Mouse (Mus musculus): ENCODE data around the gene Cstl1. TPM values are rescaled to one million over a fixed set of nuclear protein-coding genes. Genes with fewer than 3 reads are reported as not detected.

Gene Cstl1
- polyA plus RNA-seq, 1 experiment from 2014 or later, result not detected

DNA sequence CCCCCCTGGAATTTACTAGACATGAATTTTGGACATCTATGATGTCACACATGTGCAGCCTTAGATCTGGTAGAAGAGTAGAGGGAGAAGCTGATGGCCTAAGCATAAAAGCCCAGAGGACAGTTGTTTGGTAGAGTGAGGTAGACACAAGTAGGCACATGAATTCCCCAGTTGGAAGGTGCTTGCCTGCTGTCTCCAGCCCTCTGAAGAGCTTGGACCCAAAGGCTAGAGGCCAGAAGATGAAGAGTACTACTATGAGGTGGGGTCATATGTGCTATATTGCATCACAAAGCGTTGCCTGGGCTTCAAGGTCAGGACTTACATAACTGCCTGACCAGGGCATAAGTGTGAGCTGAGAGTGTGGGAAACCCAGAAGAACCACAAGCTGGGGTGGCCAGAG lies 48.3 kb downstream of the Cstl1 start, which contains the start of gene Cst8:
Gene Cst8, plus strand, starts transcription at position 301 of the 400 bp plus-strand sequence.
- no peak within 1 kb of the TSS for H3K27ac ChIP-seq (ENCODE audit: low read depth, low read length)
- H3K9ac ChIP-seq (replicated peaks; ENCODE audit: low read depth, low read length), result no peak within 1 kb of the TSS
- no peak within 1 kb of the TSS for H3K4me3 ChIP-seq (ENCODE audit: low read depth, low read length)
- H3K36me3 ChIP-seq (ENCODE audit: control insufficient read depth, insufficient read depth, low read length), result no peaks in the 10 kb centered on the region
- H3K4me1 ChIP-seq (ENCODE audit: control insufficient read depth, insufficient read depth, low read length), result no peaks in the 10 kb centered on the region
- no peaks in the 10 kb centered on the region for H3K27me3 ChIP-seq (ENCODE audit: control insufficient read depth, insufficient read depth, low read length)
- 93% methylated on average over 1 of the region's 1 CpGs for WGBS
- no peaks in the 10 kb centered on the region for H3K9me3 ChIP-seq (ENCODE audit: control insufficient read depth, low read length)
- H3K4me2 ChIP-seq (ENCODE audit: low read depth, low read length), result no peak within 1 kb of the TSS
- no peak for ATAC-seq (ENCODE audit: low read depth)

DNA sequence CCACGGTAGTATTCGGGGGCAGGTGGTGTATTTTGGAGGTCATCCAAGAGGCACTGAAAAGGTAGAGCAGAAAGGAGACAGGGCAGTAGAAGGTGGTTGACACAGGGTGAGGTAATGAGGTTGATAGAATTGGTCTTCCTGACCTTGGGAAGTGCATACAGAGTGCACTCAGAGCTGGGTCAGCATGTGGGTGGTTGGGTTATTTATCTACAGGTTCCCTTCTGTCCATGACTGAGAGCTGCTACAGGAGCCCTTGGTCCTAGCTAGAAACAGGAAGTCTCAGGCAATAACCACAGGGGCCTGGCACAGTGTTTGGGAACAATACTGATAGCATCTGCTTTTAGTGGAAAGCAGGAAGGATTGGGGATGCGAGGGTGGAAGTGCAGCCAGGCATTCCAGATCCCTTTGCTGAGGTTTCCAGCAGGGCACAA lies 51.3 kb downstream of the Cstl1 start:
- Histone ChIP-seq H3K9me3 (ENCODE audit: control insufficient read depth, low read length) (no peaks in the 10 kb centered on the region), H3K27ac (ENCODE audit: low read depth, low read length) (no peak overlapping the region), H3K4me2 (ENCODE audit: low read depth, low read length) (no peak overlapping the region), H3K9ac (replicated peaks; ENCODE audit: low read depth, low read length) (no peak overlapping the region), H3K4me3 (ENCODE audit: low read depth, low read length) (no peak overlapping the region), H3K27me3 (ENCODE audit: control insufficient read depth, insufficient read depth, low read length) (no peaks in the 10 kb centered on the region), H3K36me3 (ENCODE audit: control insufficient read depth, insufficient read depth, low read length) (no peaks in the 10 kb centered on the region), H3K4me1 (ENCODE audit: control insufficient read depth, insufficient read depth, low read length) (no peaks in the 10 kb centered on the region)
- 75% methylated on average over 3 of the region's 3 CpGs for WGBS
- no peak for ATAC-seq (ENCODE audit: low read depth)

Other genes starting within 250 kb of the Cstl1 start
- 41.1 and 43.3 TPM in 2 replicates for gene Nxt1, start 77.8 kb upstream of the Cstl1 start, polyA plus RNA-seq (2014; fragmentation: Nextera tagmentation; extraction: Ambion mirVana)
- gene Gzf1, start 69.3 kb upstream of the Cstl1 start, polyA plus RNA-seq (2014; fragmentation: Nextera tagmentation; extraction: Ambion mirVana), result 16.7 and 17.1 TPM in 2 replicates
- 99.4 and 105 TPM in 2 replicates for gene Napb, start 17.9 kb upstream of the Cstl1 start, polyA plus RNA-seq (2014; fragmentation: Nextera tagmentation; extraction: Ambion mirVana)
- gene Cst11, start 21.1 kb downstream of the Cstl1 start, polyA plus RNA-seq (2014; fragmentation: Nextera tagmentation; extraction: Ambion mirVana), result not detected in 2 replicates
- not detected in 2 replicates for gene 8030411F24Rik, start 31.7 kb downstream of the Cstl1 start, polyA plus RNA-seq (2014; fragmentation: Nextera tagmentation; extraction: Ambion mirVana)
- gene Cst12, start 39.0 kb downstream of the Cstl1 start, polyA plus RNA-seq (2014; fragmentation: Nextera tagmentation; extraction: Ambion mirVana), result not detected in 2 replicates
- gene Cst8, start 48.4 kb downstream of the Cstl1 start, polyA plus RNA-seq (2014; fragmentation: Nextera tagmentation; extraction: Ambion mirVana), result not detected in 2 replicates
- gene Cst13, start 69.7 kb downstream of the Cstl1 start, polyA plus RNA-seq (2014; fragmentation: Nextera tagmentation; extraction: Ambion mirVana), result not detected in 2 replicates
- not detected in 2 replicates for gene Cst9, start 84.8 kb downstream of the Cstl1 start, polyA plus RNA-seq (2014; fragmentation: Nextera tagmentation; extraction: Ambion mirVana)
- not detected in 2 replicates for gene 9230104L09Rik, start 114.7 kb downstream of the Cstl1 start, polyA plus RNA-seq (2014; fragmentation: Nextera tagmentation; extraction: Ambion mirVana)
- gene Cst3, start 125.3 kb downstream of the Cstl1 start, polyA plus RNA-seq (2014; fragmentation: Nextera tagmentation; extraction: Ambion mirVana), result 555 and 595 TPM in 2 replicates